Mouse (Mus musculus): ENCODE data around the gene Kncn. TPM values are rescaled to one million over a fixed set of nuclear protein-coding genes. Genes with fewer than 3 reads are reported as not detected.

Gene Kncn
- polyA plus RNA-seq, 1 experiment from 2014 or later, result not detected

- ATAC-seq (ENCODE audit: low FRiP score, low TSS enrichment), result no peak
- Histone ChIP-seq H3K4me3 (ENCODE audit: low read length) (no peak overlapping the region), H3K9me3 (ENCODE audit: control insufficient read depth, low read length) (no peaks in the 10 kb centered on the region), H3K9ac (ENCODE audit: low read depth, low read length) (no peak overlapping the region), H3K4me1 (ENCODE audit: control insufficient read depth, insufficient read depth, low read length) (no peaks in the 10 kb centered on the region), H3K36me3 (ENCODE audit: control insufficient read depth, insufficient read depth, low read length) (no peaks in the 10 kb centered on the region), H3K27ac (ENCODE audit: low read depth, low read length) (no peak overlapping the region), H3K4me2 (replicated peaks; ENCODE audit: low read depth, low read length) (no peak overlapping the region), H3K27me3 (ENCODE audit: control insufficient read depth, insufficient read depth, low read length) (peaks cover 50% of the 10 kb centered on the region)
- WGBS, result 23% methylated on average over 7 of the region's 7 CpGs
Measured at GRCm38 (mm10) chr4:115908641-115909040, 24.4 kb downstream of the Kncn start.

- WGBS, result 7% methylated on average over 4 of the region's 4 CpGs
- no peaks in the 10 kb centered on the region for H3K9me3 ChIP-seq (ENCODE audit: control insufficient read depth, low read length)
- ATAC-seq (ENCODE audit: low FRiP score, low TSS enrichment), result no peak
Measured at GRCm38 (mm10) chr4:115911586-115911985, 27.4 kb downstream of the Kncn start.

GRCm38 (mm10) chr4:115919911-115920310, 35.7 kb downstream of the Kncn start:
- H3K27ac ChIP-seq (ENCODE audit: low read depth, low read length), result no peak overlapping the region
- H3K27me3 ChIP-seq (ENCODE audit: control insufficient read depth, insufficient read depth, low read length), result peaks cover 49% of the 10 kb centered on the region
- H3K4me1 ChIP-seq (ENCODE audit: control insufficient read depth, insufficient read depth, low read length), result no peaks in the 10 kb centered on the region
- H3K9me3 ChIP-seq (ENCODE audit: control insufficient read depth, low read length), result no peaks in the 10 kb centered on the region
- H3K4me2 ChIP-seq (replicated peaks; ENCODE audit: low read depth, low read length), result no peak overlapping the region
- WGBS, result 54% methylated on average over 16 of the region's 16 CpGs
- ATAC-seq (ENCODE audit: low FRiP score, low TSS enrichment), result no peak
- no peak overlapping the region for H3K4me3 ChIP-seq (ENCODE audit: low read length)
- H3K9ac ChIP-seq (ENCODE audit: low read depth, low read length), result no peak overlapping the region
- no peaks in the 10 kb centered on the region for H3K36me3 ChIP-seq (ENCODE audit: control insufficient read depth, insufficient read depth, low read length)

More at GRCm38 (mm10) chr4:115911586-115911985, 27.4 kb downstream of the Kncn start:
- no peak overlapping the region for H3K4me2 ChIP-seq (replicated peaks; ENCODE audit: low read depth, low read length)
- no peak overlapping the region for H3K4me3 ChIP-seq (ENCODE audit: low read length)
- no peak overlapping the region for H3K9ac ChIP-seq (ENCODE audit: low read depth, low read length)
- no peaks in the 10 kb centered on the region for H3K4me1 ChIP-seq (ENCODE audit: control insufficient read depth, insufficient read depth, low read length)
- H3K27ac ChIP-seq (ENCODE audit: low read depth, low read length), result no peak overlapping the region
- H3K27me3 ChIP-seq (ENCODE audit: control insufficient read depth, insufficient read depth, low read length), result peaks cover 33% of the 10 kb centered on the region
- H3K36me3 ChIP-seq (ENCODE audit: control insufficient read depth, insufficient read depth, low read length), result no peaks in the 10 kb centered on the region

GRCm38 (mm10) chr4:115922688-115923087, 38.5 kb downstream of the Kncn start:
- Histone ChIP-seq H3K4me2 (replicated peaks; ENCODE audit: low read depth, low read length) (no peak overlapping the region), H3K4me1 (ENCODE audit: control insufficient read depth, insufficient read depth, low read length) (no peaks in the 10 kb centered on the region), H3K4me3 (ENCODE audit: low read length) (no peak overlapping the region), H3K36me3 (ENCODE audit: control insufficient read depth, insufficient read depth, low read length) (no peaks in the 10 kb centered on the region), H3K27ac (ENCODE audit: low read depth, low read length) (no peak overlapping the region), H3K9me3 (ENCODE audit: control insufficient read depth, low read length) (no peaks in the 10 kb centered on the region), H3K9ac (ENCODE audit: low read depth, low read length) (no peak overlapping the region), H3K27me3 (ENCODE audit: control insufficient read depth, insufficient read depth, low read length) (peaks cover 46% of the 10 kb centered on the region)
- no peak for ATAC-seq (ENCODE audit: low FRiP score, low TSS enrichment)
- WGBS, result 86% methylated on average over 5 of the region's 5 CpGs

- peaks cover 45% of the 10 kb centered on the region for H3K27me3 ChIP-seq (ENCODE audit: control insufficient read depth, insufficient read depth, low read length)
- ATAC-seq (ENCODE audit: low FRiP score, low TSS enrichment), result no peak
- no peak overlapping the region for H3K4me2 ChIP-seq (replicated peaks; ENCODE audit: low read depth, low read length)
- no peak overlapping the region for H3K4me3 ChIP-seq (ENCODE audit: low read length)
- no peak overlapping the region for H3K27ac ChIP-seq (ENCODE audit: low read depth, low read length)
- no peaks in the 10 kb centered on the region for H3K36me3 ChIP-seq (ENCODE audit: control insufficient read depth, insufficient read depth, low read length)
- no peaks in the 10 kb centered on the region for H3K9me3 ChIP-seq (ENCODE audit: control insufficient read depth, low read length)
- H3K4me1 ChIP-seq (ENCODE audit: control insufficient read depth, insufficient read depth, low read length), result no peaks in the 10 kb centered on the region
- WGBS, result 81% methylated on average over 16 of the region's 16 CpGs
- H3K9ac ChIP-seq (ENCODE audit: low read depth, low read length), result no peak overlapping the region
Measured at GRCm38 (mm10) chr4:115923262-115923880, 39.2 kb downstream of the Kncn start.

GRCm38 (mm10) chr4:115927637-115928036, 43.4 kb downstream of the Kncn start:
- Histone ChIP-seq H3K36me3 (ENCODE audit: control insufficient read depth, insufficient read depth, low read length) (no peaks in the 10 kb centered on the region), H3K9ac (ENCODE audit: low read depth, low read length) (no peak overlapping the region), H3K27me3 (ENCODE audit: control insufficient read depth, insufficient read depth, low read length) (peaks cover 71% of the 10 kb centered on the region), H3K9me3 (ENCODE audit: control insufficient read depth, low read length) (no peaks in the 10 kb centered on the region), H3K27ac (ENCODE audit: low read depth, low read length) (no peak overlapping the region), H3K4me3 (ENCODE audit: low read length) (no peak overlapping the region), H3K4me2 (replicated peaks; ENCODE audit: low read depth, low read length) (no peak overlapping the region), H3K4me1 (ENCODE audit: control insufficient read depth, insufficient read depth, low read length) (no peaks in the 10 kb centered on the region)
- ATAC-seq (ENCODE audit: low FRiP score, low TSS enrichment), result no peak
- WGBS, result 60% methylated on average over 7 of the region's 7 CpGs

- peaks cover 94% of the 10 kb centered on the region for H3K27me3 ChIP-seq (ENCODE audit: control insufficient read depth, insufficient read depth, low read length)
- H3K4me3 ChIP-seq (ENCODE audit: low read length), result no peak overlapping the region
- H3K4me2 ChIP-seq (replicated peaks; ENCODE audit: low read depth, low read length), result no peak overlapping the region
- ATAC-seq (ENCODE audit: low FRiP score, low TSS enrichment), result no peak
- H3K4me1 ChIP-seq (ENCODE audit: control insufficient read depth, insufficient read depth, low read length), result 0 out of 2 replicates have a peak, but pooled peaks cover under 1% of the 10 kb centered on the region
- no peaks in the 10 kb centered on the region for H3K36me3 ChIP-seq (ENCODE audit: control insufficient read depth, insufficient read depth, low read length)
- 49% methylated on average over 13 of the region's 13 CpGs for WGBS
- H3K9me3 ChIP-seq (ENCODE audit: control insufficient read depth, low read length), result no peaks in the 10 kb centered on the region
- no peak overlapping the region for H3K9ac ChIP-seq (ENCODE audit: low read depth, low read length)
- H3K27ac ChIP-seq (ENCODE audit: low read depth, low read length), result no peak overlapping the region
Measured at GRCm38 (mm10) chr4:115931556-115932088, 47.4 kb downstream of the Kncn start.

- Histone ChIP-seq H3K4me3 (ENCODE audit: low read length) (no peak overlapping the region), H3K4me1 (ENCODE audit: control insufficient read depth, insufficient read depth, low read length) (peaks cover 7% of the 10 kb centered on the region), H3K36me3 (ENCODE audit: control insufficient read depth, insufficient read depth, low read length) (no peaks in the 10 kb centered on the region), H3K4me2 (replicated peaks; ENCODE audit: low read depth, low read length) (no peak overlapping the region), H3K27me3 (ENCODE audit: control insufficient read depth, insufficient read depth, low read length) (peaks cover 100% of the 10 kb centered on the region), H3K27ac (ENCODE audit: low read depth, low read length) (no peak overlapping the region), H3K9me3 (ENCODE audit: control insufficient read depth, low read length) (no peaks in the 10 kb centered on the region), H3K9ac (ENCODE audit: low read depth, low read length) (no peak overlapping the region)
- under 1% methylated on average over 36 of the region's 36 CpGs for WGBS
- no peak for ATAC-seq (ENCODE audit: low FRiP score, low TSS enrichment)
Measured at GRCm38 (mm10) chr4:115935835-115936581, 51.8 kb downstream of the Kncn start.

GRCm38 (mm10) chr4:115936646-115937045, 52.4 kb downstream of the Kncn start:
- under 1% methylated on average over 20 of the region's 20 CpGs for WGBS
- H3K27me3 ChIP-seq (ENCODE audit: control insufficient read depth, insufficient read depth, low read length), result peaks cover 100% of the 10 kb centered on the region
- H3K4me1 ChIP-seq (ENCODE audit: control insufficient read depth, insufficient read depth, low read length), result peaks cover 7% of the 10 kb centered on the region
- no peak overlapping the region for H3K9ac ChIP-seq (ENCODE audit: low read depth, low read length)
- no peak overlapping the region for H3K4me3 ChIP-seq (ENCODE audit: low read length)
- no peak overlapping the region for H3K27ac ChIP-seq (ENCODE audit: low read depth, low read length)
- no peaks in the 10 kb centered on the region for H3K9me3 ChIP-seq (ENCODE audit: control insufficient read depth, low read length)
- H3K36me3 ChIP-seq (ENCODE audit: control insufficient read depth, insufficient read depth, low read length), result no peaks in the 10 kb centered on the region
- no peak overlapping the region for H3K4me2 ChIP-seq (replicated peaks; ENCODE audit: low read depth, low read length)
- no peak for ATAC-seq (ENCODE audit: low FRiP score, low TSS enrichment)

All from kidney, embryonic 14.5 days (tissue).